Mouse (Mus musculus) thymus, postnatal 36 days (tissue): ENCODE data around the gene Srbd1.
A peak's percentile ranks its signal among the peaks of the same experiment; 100 is the strongest.

Experiments
- DNase-seq, 2 experiments: peaks; one replicate each; pipeline ENCODE4 v3.0.0; 2022; ENCODE audit warnings: mixed read lengths in 2 of 2

Srbd1 gene

DNA sequence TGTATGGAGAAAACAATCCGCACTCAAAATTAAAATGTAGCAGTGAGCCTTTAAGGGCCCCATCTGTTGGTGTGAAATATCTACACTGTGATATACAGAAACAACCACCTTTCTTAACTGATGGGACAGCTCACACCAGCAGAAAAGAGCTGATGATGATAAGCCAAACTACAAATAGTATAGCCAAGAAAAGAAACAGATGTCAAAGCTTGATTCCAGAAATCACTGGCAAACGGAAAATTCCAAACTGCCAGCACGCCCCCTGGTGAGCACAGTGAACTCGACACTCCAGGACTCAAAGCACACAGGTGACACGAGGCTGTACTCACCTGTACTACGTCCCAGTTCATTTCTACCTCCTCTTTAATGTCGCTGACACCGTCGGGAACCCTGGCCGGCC is 9.1 kb downstream of the Srbd1 start:
- DNase-seq = no peak

DNA sequence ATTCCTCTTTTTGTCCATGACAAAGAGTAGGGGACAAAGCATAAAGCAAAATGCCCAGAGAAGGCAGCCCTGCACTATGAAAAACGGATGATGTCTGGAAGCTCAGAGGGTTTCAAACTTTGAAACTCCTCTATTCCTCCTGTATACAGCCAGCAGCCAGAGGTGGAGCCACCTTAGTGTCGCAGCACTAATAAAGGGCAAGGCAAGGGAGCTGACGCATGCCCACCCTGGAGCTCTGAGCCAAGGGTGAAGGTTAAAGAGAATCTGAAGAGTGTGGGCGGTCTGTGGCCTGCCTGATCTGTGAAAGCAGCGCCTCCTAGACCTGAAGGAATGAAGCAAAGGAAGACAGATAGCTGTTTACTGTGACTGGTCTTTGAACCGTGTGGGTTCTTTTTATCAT is 10.5 kb downstream of the Srbd1 start:
- no peak for DNase-seq

DNA sequence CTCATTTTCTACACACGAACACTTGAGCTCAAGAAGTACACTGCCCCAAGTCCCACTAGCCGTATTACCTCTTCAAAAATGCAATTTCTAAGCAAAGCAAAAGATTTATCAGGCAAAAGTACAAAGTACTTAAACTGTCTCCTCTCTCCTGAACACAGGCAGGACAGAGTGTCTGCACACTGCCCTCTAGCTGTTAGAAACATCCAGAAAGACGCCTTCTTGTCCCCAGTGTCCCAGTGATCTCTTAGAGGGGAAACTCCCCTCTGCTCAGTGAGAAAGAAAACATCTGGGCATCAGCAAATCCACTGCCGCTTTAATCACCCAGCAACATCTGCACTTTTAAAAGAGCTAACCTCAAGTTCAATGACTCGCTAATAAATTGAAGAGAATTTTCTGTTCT is 12.4 kb downstream of the Srbd1 start:
- no peak for DNase-seq

DNA sequence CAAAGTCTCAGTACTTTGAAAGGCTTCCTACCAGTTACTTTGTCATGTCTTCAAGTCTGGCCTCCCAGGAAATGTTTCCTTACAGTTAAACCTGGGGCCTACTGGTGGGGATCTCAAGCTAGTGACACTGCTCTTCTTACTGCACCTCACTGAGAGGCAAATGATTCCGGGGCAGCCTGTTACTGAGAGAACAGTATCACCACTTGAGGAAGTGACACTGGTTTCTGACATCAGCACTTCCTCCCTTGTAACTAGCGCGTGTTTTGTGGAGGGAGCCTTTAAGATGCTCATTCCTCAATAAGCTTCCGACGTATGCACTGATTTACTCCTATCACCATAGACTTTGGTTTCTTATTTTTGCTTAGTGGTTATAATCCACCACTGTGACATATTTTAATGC is 16.8 kb downstream of the Srbd1 start:
- no peak for DNase-seq

DNA sequence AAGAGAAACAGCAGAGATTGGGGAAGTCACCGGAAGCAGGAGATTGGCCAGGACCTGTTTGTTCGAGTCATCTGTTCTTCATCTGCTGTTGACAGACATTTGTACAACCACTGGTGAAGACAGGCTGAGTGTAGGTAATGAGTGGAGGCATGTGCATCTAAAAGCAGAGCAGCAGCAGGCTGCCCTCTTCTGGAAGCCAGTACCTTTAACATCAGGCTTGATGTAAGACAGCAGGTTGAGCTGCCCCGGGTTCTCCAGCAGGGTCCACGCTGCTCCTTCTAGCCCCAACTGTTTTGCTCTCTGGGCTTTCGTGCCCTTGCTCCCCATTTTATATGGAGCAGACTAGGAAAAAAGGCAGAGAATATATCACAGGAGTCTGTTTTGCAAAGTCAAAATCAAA is 19.1 kb downstream of the Srbd1 start:
- no peak for DNase-seq

DNA sequence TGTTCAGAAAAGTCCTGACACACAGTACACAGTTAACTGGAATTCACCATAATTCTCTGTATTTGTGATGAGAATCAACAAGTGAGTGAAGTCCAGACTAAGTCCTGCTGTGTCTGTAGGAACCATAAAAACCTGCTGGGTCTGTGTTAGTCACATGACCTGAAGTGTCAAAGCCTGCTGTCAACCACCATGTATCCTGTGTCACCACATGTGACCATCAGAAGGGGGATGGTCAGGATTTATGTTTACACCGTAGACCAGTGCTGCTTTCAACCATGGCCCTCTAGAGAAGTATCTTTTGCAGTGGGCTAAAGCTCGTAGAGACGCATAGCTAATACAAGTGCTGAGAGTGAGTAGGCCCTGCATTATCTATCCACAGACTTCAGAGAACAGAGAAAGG is 21.8 kb downstream of the Srbd1 start:
- DNase-seq = no peak

DNA sequence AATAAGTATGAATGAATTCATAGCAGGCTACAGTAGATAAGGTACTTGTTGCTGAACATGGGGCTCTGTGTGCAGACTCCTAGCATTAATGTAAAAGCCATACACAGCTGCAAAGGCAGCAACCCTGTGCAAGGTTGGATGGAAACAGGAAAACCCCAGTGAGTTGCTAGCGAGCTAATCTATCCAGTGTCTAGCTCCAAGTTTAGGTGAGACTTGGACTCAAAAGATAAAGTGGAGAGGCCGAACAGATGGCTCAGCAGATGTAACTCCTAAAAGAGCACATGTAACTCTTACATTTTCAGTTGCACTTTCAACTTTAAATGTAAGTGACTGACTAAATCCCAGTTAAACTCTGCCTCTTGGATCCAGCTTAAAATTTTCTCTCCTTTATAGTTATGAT is 48.1 kb downstream of the Srbd1 start:
- no peak for DNase-seq

DNA sequence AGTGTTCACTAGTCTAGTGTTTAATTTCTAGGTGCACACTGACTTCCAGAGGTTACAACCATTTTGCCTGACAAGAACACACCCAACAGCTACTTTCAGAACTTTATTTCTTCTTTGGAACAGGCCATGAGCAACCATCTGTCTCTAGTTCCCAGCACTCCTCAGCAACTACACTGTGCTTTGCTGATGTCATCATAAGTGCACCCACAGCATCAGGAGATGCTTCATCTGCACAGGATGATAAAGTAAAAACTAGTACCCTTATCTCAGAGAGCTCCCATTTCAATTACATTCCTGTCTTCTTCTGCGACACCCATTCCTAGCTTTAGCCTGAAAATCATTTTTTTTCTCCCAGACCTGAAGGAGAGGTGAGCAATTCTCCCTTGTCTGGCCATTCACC is 51.9 kb downstream of the Srbd1 start:
- DNase-seq = no peak

DNA sequence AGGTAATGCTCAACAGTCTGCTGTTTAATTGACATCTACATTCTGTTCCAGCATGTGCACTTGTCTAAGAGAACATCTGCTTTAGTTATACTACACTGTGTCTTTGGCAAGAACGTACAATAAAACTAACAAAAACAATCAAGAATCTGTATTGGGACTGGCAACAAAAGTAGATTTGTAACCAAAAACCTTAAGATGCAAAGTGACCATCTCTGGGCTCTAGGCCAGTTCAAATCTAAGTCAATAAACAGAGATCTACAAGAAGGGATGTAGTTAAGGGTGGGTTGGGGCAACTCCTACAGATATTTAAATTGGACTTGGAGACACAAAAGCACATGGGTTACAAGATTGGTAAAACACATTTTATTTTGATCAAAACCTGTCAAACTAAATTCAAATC is 53.3 kb downstream of the Srbd1 start:
- DNase-seq = no peak

DNA sequence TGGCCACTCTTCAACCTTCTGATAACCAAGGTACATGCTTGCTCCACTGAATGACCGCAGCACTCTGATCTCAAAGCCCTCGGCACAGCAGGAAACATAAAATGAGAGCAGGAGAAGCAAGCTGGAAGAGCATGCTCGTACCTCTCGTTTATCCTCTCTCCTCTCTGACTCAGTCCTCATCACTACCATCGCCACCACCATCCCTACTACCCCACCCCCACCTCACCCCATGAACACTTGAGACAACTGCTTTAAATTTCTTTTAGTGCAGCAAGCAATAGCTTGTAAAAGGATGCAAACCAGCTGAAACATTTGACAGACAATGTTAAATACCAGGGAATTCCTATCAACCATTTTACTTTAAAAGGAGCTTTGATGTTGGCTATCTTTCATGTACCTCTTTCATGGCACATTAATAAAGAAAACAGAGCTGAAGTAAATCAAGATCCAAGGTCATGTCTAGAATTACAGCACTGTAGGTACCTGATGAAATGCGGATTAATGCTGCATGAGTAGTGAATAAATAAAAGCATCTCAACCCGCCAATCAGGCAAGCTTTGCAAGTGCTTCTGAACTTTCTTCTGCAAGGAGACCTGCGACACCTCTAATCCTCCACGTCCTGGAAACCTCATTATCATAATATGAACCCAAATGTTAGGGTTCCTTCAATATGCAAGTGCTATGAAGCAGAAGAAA is 54.9 kb downstream of the Srbd1 start:
- DNase-seq = no peak

DNA sequence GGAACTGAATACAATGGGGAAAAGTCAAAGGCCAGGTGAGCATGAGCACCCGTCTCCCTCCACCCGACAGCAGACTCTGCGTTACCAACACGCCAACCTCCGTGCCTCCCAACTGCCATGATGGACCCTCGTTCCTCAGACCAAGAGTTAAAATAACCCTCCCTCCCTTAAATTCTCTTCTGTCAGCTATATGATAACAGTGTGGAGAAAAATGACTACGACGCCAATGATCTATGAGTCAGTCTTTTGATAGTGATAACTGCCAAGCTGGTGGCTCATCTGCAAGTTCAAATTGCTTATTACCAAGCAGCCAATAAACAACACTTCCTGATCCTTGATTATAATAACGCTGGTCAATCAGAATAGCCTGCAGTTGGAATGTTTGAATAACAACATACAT is 57.1 kb downstream of the Srbd1 start:
- DNase-seq = no peak

DNA sequence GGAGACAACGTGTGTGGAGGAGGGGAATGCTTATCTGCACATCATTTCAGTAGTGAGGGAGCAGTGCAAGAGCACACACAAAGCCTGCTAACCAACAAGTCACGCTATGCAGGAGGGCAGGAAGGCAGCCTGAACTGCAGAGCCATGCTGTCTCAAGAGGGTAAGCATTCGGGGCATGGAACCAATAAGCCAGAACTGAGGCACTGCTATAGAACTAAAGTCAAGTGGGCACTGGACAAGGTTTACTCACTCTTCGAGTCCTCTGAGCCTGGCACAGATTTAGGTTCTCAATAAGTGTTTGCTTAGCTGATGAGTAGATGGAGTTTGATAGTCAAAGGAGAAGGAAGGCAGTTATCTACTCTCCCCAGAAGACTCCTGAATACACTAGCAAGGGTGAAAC is 58.8 kb downstream of the Srbd1 start:
- no peak for DNase-seq

DNA sequence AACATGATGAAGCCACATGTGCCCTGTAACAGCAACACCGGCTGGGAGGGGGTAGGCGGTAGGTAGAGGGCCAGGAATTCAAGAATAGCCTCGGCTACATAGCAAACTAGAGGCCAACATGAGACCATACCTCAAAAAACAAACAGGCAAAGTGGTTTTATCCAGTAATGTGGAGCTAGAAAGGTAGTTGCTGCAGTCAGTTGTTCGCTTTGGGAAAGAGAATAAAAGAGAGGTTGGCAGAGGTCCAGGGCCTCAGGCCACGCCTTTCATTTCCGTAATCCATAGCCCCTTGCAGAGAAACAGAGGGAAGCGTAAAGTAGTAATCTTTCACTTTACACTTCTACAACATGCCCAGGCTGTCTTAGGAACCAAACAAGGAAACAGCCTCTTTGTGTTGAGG is 61.8 kb downstream of the Srbd1 start:
- no peak for DNase-seq

DNA sequence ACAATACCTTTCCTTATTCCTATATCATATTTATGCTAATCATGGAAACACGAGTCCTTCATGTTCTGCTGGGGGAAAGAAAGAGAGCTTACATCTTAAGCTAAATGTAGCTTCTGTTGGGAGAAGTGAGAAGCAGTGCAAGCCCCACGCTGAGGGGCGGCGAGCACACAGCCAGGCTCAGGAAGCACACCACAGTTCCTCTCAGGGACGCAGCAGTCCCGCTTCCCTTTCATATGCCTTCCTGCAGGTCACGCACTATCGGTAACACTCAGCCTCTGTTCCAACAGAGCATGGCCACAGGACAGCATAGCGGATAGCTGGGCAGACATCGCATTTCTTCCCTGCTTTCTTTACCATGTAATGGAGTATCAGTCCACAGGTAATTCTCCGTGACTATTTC is 66.9 kb downstream of the Srbd1 start:
- DNase-seq = no peak

DNA sequence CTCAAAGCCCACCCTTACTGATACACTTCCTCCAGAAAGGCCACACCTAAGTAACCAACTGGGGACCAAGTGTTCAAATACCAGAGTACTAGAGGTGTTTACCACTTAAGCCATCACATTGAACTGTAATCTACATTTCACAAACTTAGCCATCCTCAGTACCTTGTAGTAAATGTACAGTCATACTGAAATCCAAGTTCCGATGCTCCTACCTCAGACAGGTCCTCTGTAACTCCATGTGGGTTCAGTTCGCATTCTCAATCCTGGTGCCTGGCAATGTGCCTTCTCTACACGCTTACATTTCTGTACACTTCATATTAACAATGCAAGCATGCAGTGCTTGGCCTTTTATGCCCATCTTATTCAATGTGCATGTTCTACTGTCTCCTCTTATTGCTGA is 77.5 kb downstream of the Srbd1 start:
- no peak for DNase-seq

DNA sequence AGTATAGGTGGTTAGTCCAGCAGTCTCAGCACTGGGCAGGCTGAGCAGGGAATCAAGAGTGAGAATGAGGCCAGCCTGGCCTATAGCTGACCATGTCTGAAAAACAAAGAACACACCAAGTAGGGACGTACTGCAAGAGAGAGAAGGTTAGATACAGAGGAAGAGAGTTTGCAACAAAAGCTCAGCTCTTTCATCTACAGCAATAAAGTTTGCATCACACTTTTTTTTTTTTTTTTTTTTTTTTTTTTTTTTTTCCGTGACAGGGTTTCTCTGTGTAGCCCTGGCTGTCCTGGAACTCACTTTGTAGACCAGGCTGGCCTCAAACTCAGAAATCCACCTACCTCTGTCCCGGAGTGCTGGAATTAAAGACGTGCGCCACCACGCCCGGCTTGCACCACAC is 79.1 kb downstream of the Srbd1 start:
- DNase-seq = no peak

DNA sequence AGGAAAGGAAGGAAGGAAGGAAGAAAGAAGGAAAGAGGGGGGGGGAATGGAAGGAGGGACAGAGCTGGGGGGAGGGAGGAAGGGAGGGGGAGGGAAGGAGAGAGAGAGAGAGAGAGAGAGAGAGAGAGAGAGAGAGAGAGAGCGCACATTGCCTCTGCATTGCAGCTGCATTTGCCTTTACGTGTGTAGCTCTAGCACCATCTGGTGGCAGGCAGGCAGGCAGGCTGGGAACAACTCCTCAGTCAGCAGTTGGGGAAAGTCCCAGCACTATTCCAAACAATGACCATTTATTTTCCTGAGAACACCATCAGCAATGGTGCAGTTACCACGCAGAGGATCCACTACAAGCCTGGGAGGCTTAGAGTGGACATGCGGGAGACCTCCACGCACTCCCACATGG is 81.5 kb downstream of the Srbd1 start:
- DNase-seq = peak; percentile 24 to 26

DNA sequence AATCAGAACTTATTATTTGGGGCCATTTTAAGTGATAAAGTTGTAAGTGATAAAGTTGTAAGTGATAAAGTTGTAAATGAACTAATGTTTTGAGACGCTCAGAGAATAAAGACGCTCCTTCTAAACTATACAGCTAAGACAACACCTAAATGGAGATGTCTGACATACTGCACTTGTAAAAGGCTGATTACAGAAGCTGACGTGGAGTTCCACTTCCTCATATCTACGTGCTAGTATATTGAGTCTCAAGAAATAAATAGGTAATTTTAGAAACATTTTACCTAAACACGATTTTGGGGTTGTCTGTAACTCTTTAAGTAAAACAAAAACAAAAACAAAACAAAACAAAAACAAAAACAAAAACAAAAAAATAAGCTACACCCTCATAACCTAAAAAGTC is 84.1 kb downstream of the Srbd1 start:
- DNase-seq = no peak

DNA sequence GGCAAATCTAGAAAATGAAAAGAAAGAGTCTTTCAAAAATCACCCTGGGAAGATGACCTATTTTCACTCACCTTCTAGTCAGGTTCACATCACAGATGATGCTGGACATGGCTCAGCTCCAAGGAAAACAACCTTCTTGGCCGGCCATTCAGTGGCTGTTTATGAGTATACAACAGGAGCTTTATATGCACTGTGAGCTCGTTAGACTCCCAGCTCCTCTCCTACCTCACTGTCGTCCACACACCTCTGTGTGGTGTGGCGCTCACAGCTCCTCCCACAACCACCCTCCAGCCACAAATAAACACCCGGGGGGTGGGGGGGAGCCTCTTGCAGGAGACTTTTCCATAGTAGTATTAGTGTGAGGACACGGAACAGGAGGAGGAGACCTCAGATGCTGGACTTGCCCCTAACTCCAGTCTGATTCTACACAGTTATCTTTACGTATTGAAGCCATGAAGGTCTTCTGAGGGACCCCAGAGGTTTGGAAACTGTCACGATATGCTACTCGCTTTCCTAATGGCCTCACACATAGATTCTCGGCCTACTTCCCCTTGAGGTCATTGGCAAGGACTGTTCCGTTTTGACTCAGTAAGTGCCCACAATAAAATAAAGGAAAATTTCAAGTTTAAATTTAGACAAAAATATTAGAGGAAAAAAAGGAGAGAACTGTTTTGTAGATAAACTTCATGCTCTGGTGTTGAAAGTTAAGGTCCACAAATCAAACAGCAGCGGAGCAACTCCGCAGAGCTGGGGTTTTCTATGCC is 104.6 kb downstream of the Srbd1 start:
- no peak for DNase-seq

DNA sequence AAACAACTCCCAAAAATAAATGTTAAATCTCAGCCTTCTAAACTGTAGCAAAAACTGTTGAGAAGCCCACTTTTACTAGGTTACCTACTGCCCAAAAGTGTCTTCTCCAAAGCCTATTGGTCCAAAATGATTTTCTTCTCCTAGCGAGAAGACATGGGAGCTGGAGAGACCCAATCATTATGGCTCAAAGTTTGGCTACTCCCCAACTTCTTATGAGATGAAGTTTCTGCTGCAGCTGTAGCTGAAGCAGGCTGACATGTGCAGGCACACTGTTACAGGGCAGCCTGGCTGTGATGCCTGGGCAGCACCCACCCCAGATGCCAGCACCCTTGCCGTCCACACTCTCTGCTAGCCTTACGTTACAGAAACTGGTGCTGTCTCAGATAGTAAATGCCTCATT is 105.2 kb downstream of the Srbd1 start:
- no peak for DNase-seq

DNA sequence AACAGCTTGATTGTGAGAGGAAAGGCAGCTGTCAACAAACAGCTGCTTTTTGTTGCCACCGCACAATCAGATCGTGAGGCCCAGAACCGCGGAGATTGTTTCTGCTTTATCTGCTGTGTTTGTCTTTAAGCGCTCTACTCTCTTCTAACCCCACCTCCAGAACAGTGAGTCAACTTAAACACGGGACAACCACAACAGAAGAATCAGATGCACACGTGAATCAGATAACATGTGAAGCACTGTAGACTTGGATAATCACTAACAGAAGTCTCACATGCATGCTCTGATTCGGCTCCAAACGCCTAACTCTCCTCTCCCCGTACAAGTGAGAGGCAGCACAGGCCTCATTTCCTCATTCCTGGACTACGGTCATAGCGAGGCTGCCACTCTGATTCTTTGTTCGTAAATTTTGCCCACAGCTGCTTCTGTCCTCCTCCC is 106.7 kb downstream of the Srbd1 start:
- DNase-seq = no peak

DNA sequence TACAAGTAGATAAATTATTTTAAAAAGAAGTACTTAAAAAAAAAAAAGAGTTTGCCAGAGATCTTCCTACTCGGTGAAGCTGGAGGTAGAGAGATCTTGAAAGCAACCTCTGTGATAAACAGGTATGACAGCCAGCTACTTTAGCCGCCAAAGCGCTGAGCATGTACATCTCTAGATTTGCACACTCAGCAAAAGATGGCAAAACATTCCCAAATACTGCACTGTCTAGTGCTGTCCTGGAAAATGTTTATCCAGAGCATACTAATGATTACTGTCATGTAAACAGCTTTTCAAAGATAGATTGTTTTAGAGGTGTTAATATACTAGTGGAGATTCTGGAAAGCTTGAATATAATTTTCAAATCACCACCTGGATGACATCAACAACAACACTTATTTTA is 109.4 kb downstream of the Srbd1 start:
- no peak for DNase-seq

DNA sequence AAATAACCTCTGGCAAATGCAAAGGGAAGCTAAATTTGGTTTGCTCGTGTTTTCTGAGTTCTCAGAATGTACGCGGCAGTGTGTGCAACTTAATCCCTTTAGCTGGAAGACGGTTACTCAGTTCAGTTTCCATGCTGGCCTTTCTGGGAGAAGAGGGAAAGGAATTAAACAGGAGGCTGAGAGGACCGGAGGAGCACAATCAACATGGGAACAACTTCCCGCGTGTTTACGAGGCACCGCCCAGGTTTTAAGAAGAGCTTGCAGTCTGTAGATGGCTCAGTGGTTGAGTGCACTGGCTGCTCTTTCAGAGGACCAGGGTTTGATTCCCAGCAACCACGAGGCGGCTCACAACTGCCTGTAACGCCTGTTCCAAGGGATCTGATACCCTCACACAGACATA is 109.8 kb downstream of the Srbd1 start:
- no peak for DNase-seq

DNA sequence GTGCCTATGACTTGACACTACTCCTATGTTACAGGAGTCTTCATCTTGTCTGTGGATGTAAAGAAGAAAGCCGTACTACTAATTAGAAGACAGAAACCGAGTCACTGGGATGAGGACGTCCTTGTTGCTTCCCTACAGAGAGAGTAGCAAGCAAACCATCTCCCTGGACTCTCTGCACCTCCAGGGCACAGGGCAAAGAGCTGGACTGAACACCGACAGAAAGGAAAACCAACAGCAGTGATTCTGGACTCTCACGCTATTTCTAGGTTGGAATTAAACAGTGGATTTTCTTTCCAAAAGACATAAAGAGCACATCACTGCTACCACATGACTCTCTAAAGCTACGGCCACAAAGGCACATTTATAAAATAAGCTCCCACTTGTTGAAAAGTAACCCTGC is 110.3 kb downstream of the Srbd1 start:
- no peak for DNase-seq
